Mouse (Mus musculus) kidney, postnatal 14 days (tissue): Measurements from ENCODE around the gene Slc5a3.
A peak's percentile ranks its signal among the peaks of the same experiment; 100 is the strongest.
"Not testable (repeated sequence)": the region's sequence is repeated elsewhere in the genome, so short reads cannot be mapped to it uniquely, and the experiment has no call there.

ENCODE experiments used
- DNase-seq: peaks from one replicate; pipeline ENCODE4 v3.0.0; 2022; ENCODE audit warnings: mixed read lengths

Slc5a3 gene

DNA sequence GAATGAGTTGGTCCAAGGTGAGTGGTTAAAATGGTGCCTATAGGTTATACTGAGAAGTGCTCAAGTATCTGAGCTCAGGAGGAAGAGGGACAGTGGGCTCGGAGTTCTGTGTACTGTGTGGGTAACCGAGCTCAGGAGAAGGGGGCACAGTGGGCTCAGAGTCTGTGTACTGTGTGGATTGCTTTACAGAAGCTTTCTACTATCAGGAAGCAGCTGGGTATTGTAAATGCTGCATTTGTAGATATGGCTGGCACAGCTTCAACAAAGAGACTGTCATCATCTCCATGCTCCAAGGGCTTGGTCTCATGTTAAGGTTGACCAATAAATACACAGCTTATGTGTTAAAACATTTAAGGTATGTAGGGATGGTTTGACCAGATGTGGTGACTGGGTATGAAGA lies 6.7 kb downstream of the Slc5a3 start:
- no peak for DNase-seq

DNA sequence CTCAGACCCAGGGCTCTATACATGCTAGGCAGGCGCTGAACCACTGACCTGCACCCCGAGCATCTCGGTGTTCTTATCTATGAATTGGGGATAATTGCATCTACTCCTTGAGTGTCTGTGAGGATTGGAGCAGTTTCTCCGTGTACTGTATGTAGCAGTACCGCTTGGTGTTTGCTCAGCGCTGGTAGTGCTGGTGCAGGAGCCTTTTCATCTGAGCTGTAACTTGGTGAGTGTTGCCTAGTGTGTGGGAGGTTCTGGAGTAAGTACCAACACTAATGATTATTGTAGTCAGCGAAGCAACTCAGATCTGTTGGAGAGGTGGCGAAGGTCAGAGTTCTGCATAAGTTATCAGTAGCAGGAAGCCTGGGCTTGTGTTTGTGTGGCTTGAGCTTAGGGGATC lies 12.2 kb downstream of the Slc5a3 start:
- DNase-seq, result no peak

DNA sequence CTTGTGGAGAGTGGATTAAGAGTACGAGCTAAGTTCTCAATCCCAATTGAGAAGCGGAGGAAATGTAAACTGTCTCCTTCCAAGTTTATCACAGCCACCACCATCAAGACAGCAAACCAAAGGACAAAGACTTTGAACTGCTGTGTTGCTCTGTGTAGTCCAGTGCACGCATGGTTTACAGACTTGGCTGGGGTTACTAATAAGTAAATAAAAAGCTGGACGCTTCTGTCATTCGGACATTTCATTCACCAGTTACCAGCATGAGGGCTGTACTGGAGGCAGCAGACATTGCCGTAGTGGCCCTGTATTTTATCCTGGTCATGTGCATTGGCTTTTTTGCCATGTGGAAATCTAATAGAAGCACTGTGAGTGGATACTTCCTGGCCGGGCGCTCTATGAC lies 18.7 kb downstream of the Slc5a3 start:
- DNase-seq, result no peak

DNA sequence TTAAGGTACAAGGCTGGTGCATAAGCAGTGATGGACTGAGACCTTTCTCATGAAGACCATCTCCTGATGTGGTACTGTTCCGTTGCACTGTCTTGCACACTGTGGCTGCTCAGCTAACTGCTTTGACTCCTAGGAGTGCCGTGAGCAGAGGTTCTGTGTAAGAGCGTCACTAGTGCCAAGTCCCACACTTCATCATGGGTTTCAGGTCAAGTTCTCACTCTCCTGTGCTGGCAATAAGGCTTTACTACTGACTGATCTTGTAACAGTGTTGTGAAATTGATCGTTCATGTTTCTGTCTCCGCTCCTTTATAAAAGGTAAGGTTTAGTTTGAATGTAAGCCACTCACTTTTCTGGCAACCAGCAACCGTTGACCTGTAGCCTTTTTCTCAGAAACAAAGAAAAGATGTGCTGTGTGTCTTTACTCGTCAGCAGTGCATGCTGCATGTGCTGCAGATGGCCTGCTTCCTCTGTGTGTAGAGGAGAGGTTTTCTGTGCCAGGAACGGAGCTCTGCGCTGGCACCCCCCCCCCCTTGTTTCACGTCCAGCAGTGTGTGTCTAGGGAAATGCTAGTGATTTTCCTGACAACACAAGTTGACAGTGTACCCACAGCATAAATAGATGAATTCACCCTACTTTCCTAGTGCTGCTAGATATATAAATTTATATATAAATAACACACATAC lies 25.8 kb downstream of the Slc5a3 start:
- no peak for DNase-seq

DNA sequence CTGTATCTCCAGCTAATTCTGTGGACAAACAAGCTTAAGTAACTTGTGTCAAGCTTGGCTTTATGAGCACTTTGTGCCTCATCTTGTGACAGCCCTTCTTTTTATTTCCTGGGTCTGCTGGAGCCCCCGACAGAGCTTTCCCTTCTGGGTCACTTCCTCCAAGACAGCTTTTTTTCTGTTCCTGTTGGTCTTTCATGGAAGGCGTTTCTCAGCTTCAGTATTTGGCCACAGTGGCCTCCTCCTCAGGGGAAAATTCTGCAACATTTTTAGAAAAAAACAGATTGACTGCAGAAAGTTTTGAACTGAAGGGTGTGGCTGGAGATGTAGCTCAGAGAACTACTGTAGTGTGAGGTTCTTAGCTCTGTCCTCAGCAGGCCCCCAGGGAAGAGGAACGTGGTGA lies 31.1 kb downstream of the Slc5a3 start:
- no peak for DNase-seq

DNA sequence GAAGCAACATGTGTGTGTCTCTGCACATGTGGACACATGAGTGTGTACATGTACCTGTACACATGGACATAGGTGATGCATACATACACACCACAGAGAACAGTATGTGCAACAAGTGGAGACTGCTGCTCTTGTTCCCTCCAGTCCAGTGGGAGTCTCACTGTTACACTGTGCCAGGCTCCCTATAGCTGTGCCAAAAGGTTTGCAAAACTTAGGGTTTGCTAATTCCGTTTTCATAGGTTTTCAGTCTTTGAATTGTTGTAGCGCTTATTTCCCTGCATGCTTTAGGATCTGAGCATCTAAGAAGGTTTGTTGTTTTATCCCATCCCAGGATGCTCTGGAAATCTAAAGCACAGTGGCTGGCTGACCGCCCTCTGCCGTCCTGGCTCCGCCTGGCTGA lies 33.8 kb downstream of the Slc5a3 start:
- DNase-seq, result no peak

DNA sequence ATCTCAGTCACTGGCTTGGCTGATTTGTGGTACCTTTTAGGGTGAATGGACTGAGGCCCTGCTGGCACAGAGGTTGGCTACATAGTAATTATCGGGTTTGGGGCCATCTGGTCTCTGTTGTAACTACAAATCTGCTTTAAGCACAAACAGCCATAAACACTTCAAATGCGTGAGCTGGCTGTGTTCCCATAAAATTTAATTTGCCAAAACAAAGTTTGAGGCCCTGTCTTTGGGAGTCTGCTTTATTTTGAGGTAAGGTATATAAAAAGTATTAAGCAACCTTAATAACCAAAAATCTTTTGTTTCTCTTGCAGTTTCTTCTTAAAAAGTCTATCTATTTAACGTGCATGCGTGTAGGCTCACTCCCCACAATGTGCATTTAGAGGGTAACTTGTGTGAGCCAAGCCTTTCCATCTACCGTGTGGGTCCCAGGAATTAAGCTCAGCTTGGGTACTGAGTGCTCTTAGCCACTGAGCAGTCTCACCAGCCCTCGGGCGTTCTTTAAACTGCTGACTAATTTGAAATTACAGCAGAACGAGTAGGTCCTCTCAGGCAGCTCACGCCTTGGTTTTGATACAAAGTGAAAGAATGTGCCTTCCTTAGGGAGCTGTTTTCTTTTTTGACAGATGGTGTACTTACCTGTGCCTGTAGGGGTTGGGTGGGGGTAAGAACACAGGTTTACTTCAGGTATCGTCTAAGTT lies 40.4 kb downstream of the Slc5a3 start:
- DNase-seq, result no peak

DNA sequence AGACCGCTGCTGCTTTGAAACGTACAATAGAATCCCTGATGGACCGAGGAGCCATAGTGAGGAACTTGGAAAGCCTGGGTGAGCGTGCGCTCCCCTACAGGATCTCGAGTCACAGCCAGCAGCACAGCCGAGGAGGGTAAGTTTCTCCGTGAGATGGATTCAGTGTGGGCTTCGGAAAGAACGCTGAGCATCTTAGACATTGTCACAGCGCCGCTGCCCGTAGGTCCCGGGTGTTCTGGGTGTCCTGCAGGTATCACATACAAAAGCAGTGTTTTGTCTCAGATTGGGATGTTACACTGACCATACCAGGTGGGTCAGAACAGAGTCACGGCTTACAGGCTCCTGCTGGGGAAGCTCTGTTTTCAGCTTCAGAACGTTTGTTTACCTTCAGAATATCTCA lies 41.5 kb downstream of the Slc5a3 start:
- no peak for DNase-seq

DNA sequence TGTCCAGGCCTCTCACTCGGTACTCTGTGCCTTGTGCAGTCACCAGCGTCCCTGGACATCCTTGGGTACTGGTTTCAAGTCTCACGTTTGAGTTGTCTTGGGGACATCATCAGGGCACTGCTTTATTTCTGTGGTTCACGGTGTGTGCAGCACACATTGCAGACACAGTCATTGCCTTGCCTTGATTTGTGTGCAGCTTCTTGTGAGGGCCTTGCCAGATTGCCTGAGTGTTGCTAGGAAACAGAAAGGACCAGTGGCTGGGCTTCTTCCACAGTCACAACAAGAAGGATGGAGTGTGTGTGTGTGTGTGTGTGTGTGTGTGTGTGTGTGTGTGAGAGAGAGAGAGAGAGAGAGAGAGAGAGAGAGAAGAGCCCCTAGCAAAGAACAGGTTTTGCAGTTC lies 42.0 kb downstream of the Slc5a3 start:
- no peak for DNase-seq

DNA sequence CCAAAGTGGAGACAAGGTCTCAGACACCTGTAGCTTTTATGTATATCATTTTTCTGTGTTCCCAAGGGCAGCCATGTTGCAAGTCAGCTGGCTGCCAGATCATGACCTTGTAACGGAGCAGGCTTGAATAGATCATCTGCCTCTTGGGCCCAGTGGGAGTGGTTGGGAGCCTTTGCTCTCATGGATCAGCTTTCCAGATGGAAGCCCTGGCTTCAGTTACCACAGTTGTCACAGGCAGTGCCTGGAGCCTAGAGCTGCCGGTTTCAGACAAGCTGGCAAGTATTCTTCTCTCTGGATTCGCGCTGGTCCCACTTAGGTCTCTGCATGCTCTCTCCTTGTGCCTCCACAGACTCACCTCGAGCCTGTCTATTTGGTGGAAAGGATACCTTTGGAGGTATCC lies 44.0 kb downstream of the Slc5a3 start:
- no peak for DNase-seq

DNA sequence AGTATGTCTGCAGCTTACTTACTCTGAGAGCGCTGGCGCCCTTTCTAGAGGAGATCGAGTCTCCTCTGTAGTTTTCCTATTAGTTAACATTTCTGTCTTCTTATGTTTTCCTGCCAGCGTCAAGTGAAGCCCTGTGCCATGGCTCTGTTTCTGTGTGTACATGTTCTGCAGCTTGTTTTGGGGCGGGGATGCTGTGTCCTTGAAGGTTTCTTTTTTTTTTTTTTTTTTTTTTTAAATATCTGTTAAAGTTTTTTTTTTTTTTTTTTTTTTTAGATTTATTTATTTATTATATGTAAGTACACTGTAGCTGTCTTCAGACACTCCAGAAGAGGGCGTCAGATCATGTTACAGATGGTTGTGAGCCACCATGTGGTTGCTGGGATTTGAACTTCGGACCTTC lies 44.8 kb downstream of the Slc5a3 start:
- DNase-seq, result not testable (repeated sequence)

DNA sequence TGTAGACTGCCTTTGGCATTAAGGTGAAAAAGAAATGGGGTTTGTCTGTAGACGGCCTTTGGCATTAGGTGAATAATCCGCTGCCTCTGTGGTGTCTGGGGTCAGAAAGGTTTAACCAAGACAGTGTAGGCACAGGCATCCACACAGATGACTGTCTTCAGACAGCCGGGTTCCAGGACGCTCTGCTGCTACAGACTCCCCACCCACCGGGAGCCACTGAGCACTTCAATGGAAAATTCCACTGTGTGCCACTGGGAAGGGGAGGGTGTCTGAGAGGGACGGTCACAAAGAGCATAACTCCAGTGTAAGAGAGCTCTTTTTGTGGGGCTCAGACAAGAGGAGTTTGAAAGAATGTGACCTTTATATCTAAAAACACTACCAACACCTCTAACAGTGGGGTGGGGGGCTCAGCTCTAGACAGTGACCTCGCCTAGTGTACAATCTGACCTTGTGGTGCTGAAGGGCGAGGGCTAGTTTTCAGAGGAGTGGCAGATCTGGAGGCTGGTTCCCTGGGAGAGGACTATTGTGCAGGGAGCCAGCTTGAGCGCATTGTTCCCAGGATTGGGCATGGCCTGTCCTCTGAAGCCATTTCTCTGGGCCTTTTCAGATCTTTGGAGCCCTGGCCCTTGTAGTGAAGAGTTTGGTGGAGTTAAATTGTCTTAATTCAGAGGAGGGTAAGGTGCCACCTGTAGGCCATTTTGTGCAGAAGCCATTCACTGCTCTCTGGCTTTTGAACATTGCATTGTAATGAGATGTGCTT lies 45.6 kb downstream of the Slc5a3 start:
- DNase-seq, result peak; percentile 65

DNA sequence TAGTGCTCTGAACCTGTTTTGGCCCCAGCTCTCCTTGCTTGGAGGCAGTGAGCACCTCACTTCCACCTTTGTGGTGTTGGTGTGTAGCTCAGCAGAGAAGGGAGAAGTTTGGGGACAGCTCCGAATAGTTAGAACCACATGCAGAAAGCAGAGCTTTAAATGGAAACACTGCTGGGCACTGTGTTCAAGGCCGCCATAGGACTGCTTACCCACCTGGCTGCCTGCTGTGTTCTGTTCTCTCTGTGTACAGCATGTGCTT lies 46.1 kb downstream of the Slc5a3 start:
- no peak for DNase-seq

DNA sequence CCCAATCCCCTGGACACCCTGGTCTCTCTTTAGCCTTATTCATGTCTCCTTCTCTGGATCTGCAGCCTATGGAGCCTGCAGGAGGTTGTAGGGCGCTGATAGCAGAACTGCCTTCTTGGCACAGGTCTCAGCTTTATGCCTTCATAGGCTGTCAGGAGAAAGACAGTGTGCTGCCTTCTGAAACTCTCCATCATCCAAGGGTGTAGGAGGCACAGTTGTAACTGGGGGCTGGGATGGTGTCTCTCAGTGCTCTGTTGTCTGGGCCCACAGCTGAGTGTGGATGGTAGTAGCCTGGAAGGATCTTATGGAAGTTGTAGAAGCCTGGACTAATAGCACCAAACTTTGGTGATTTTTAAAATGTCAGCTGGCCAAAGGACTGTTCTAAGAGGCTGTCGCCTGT lies 46.8 kb downstream of the Slc5a3 start:
- no peak for DNase-seq

DNA sequence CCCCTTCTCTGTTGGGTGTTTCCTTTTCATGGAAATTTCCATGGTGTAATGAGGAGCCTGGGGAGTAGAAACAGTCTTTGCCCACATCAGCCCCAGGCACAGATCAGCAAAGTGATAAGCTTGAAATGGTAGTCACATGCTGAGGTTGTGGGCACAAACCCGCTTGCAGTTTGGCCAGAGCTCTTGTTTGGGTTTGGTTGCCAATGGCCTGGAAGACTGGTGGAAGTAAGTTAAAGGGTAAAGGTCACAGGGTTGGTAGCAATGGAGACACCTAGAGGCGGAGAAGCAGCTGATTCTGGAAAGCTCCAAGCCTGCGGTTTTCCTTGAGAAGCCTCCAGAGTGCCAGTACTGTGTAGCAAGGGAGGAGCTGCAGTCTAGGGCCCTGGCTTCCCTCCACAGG lies 47.5 kb downstream of the Slc5a3 start:
- peak; percentile 50 for DNase-seq

DNA sequence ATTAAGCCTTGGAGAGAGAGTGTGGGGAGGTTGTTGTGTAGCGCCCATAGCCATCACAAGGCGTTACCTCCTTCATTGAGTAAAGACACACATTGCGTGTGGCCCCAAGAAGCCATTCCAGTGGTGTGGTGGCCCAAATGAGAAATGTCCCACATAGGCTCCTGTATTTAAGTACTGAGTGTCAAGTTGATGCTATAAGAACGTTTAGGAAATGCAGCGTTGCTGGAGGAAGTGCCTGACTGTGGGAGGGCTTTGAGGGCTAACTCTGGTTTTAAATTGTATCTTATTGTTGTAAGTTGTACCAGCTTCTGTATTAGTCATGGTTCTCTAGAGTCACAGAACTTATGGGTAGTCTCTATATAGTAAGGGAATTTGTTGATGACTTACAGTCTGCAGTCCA lies 49.2 kb downstream of the Slc5a3 start:
- no peak for DNase-seq

DNA sequence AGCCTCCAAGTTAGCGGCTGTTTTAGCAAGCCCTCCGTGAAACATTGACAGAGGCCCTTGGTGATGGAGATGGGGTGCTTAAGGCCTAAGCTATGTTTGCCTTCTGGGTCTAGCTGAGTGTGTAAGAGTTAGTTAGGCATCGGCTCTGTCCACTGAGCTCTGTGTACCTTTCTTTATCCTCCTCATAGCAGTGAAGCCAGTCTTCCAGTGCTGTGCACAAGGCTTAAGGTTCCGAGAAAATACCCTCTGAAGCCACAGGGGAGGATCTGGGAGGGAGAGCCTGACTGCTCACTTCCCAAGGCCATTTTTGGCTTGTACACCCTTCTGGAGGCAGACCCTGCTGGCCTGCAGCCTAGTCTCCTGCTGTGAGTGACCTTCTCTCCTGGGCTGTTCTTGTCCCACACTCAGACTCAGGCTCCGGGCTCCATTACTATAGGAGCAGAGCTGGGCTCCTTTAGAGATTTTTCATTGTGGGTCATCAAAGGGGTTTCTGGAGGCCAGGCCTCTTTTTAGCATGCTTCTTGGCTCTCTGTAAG lies 56.7 kb downstream of the Slc5a3 start:
- DNase-seq, result peak; percentile 63

DNA sequence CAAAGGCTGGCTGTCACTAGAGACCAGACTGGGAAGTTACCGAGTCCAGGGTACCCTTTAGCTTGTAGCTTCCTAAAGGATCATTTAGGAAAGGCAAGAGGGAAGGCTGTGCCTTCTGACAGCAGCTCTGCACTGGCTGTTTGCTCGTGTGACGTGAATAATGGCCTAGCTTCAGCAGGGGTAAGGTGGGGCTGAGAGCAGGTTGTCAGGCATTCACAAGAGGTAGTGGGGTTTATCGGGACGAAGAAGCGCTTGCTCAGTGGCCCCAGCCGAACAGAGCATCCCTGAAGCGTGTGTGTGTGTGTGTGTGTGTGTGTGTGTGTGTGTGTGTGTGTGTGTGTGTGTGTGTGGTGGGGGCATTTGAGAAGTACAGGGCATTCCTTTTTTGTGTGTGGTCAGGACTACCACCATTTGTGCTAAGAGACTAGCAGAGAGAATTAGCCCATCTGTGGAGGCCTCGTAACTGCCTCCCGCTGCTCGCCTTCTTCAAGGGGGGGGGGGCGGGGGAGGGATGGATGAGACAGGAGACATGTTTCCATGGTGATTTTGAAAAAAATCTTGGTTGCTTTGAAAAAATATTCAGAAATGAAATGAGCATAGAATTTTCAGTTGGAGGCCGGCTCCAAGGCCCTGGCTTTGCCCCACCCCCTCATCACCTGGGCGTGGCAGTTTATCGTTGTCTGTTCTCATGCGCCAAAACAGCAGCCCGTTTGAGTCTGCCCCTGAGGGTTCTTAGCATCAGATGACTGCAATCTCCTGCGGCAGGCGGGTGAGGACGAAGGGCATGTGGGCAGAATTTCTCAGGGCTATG lies 57.7 kb downstream of the Slc5a3 start:
- DNase-seq, result peak; percentile 21

DNA sequence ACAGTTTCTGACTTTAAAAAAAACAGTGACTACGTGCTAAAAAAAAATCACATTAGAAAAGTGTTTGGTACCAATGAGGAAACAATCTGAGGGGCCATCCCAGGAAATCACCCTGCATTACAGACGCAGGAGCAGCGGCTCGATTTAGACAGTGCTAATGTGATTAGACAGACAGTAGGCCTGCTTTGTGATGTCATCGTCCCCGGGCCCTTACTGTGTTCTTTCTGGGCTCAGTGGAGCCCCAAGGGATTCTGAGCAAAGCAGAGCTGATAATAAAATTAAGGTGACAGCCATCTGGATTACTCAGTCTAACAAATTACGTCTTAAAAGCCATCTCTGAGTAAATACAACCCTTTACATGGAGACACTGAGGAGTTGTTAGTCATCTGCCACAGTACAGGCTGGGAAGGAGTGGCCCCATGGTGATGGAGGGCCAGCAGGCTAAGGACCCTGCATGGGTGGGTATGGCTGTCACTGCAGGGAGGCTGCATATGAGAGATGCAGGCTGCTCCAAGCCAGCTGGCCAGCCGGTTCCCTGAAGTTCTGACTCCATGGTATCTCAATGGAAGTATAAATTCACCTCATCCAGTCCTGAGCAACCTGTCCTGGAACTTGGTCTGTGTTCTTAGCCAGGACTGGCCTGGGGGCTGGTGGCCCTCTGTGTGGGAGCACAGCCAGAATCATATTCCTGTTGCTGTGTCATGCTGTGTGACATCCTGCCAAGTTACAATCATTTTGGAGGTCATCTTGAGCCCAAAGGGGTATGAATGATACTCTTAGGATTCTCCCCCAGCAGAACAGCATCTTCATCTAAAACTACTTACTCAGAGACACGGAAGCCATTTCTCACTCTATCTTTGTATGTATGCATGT lies 59.5 kb downstream of the Slc5a3 start:
- DNase-seq, result no peak

DNA sequence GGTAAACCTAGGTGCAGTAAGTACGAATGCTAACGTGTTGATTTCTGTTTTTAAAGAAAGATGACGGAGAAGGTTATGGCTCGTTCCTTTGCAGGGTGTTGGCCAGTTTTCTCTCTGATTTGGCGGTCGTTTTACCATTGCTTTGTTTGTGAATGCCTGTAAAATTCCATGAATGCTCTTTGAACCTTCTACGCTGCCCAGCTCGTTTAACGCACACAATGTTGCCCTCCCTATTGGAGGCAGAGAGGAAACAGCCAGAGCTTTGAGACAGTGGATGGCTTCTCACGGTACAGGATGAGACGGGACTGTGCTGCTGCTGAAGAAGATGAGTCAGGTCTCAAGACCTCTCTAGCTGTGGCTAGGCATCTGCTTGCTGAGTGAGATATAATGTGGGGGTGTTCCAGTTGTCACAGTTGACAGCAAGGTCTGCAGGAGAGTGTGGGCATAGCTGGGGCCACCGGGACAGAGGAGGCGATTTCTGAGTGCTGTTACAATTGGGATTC lies 60.9 kb downstream of the Slc5a3 start:
- peak; percentile 28 for DNase-seq

DNA sequence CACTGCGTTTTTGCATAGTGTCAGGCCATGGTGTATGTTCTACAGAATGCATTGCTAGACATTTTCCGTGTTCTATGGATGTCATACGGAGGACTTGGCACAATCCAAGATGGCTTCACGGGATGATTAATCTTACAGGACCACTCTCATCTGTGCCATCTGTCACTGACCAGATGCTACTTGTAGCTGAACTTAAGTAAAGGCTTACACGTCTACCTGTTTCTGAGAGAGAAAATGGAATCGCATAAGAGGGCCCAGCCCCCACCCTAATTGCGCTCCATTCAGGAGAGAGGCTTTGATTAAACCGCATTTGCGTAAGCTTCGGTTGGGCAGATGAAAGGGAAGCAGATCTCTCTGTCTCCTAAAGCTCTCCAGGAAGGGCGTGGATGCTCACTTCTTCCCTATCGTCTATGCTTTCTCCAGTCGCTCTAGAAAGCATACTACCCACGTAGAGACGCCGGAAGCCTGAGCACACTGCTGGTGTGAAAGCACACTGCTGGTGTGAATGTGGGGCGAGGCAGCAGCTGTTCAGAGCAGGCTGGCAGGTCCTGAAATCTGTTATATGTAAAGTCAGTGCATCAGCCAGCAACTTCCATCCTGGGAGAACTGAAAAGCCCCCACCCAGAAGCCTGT lies 62.9 kb downstream of the Slc5a3 start:
- no peak for DNase-seq

DNA sequence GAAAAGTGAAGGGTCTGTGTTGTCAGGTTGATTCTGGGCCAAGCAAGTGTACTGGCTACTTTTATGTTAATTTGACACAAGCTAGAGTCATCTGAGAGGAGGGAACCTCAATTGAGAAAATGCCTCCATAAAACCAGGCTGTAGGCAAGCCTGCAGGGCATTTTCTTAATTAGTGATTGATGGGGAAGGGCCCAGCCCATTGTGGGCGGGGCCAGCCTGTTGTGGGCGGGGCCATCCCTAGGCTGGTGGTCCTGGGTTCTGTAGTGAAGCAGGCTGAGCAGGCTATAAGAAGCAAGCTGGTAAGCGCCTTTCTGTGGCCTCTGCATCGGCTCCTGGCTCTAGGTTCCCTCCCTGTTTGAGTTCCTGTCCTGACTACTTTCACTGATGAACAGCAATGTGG lies 69.1 kb downstream of the Slc5a3 start:
- no peak for DNase-seq
